Mouse (Mus musculus): ENCODE data around the gene Pet100.

Pet100 gene

GRCm38 (mm10) chr8:3625445-3625844 is 4.1 kb downstream of the Pet100 start, which contains the start of gene Pcp2:
Gene Pcp2, minus strand, starts transcription at chr8:3625545.
- DNase-seq (ENCODE audit: low read depth, low spot score) = no peak

GRCm38 (mm10) chr8:3626971-3627370 is 5.6 kb downstream of the Pet100 start:
- DNase-seq (ENCODE audit: low read depth, low spot score) = no peak

- DNase-seq (ENCODE audit: low read depth, low spot score) = no peak
These were observed 6.7 kb downstream of the Pet100 start for GRCm38 (mm10) chr8:3628014-3628413.

GRCm38 (mm10) chr8:3630647-3631477 is 9.5 kb downstream of the Pet100 start, which contains the start of gene Stxbp2:
Gene Stxbp2, plus strand, starts transcription at chr8:3630955.
- no peak for DNase-seq (ENCODE audit: low read depth, low spot score)

- no peak for DNase-seq (ENCODE audit: low read depth, low spot score)
These were observed 10.1 kb downstream of the Pet100 start for GRCm38 (mm10) chr8:3631478-3631875.

- peak; percentile 25 for DNase-seq (ENCODE audit: low read depth, low spot score)
These were observed 24.5 kb downstream of the Pet100 start for GRCm38 (mm10) chr8:3645804-3646203.

GRCm38 (mm10) chr8:3646824-3647531 is 25.6 kb downstream of the Pet100 start:
- no peak for DNase-seq (ENCODE audit: low read depth, low spot score)

GRCm38 (mm10) chr8:3647561-3647960 is 26.2 kb downstream of the Pet100 start:
- DNase-seq (ENCODE audit: low read depth, low spot score) = no peak

GRCm38 (mm10) chr8:3648268-3648667 is 26.9 kb downstream of the Pet100 start:
- peak; percentile 22 for DNase-seq (ENCODE audit: low read depth, low spot score)

- no peak for DNase-seq (ENCODE audit: low read depth, low spot score)
These were observed 27.6 kb downstream of the Pet100 start for GRCm38 (mm10) chr8:3648990-3649389.

- DNase-seq (ENCODE audit: low read depth, low spot score) = no peak
These were observed 31.5 kb downstream of the Pet100 start for GRCm38 (mm10) chr8:3652845-3653244.

GRCm38 (mm10) chr8:3654726-3655508 is 33.6 kb downstream of the Pet100 start:
- DNase-seq (ENCODE audit: low read depth, low spot score) = no peak

- DNase-seq (ENCODE audit: low read depth, low spot score) = no peak
These were observed 34.2 kb downstream of the Pet100 start, which contains the start of gene Retn for GRCm38 (mm10) chr8:3655526-3655925. Gene Retn, plus strand, starts transcription at chr8:3655770.

GRCm38 (mm10) chr8:3656725-3657381 is 35.5 kb downstream of the Pet100 start:
- DNase-seq (ENCODE audit: low read depth, low spot score) = no peak

- DNase-seq (ENCODE audit: low read depth, low spot score) = no peak
These were observed 39.5 kb downstream of the Pet100 start for GRCm38 (mm10) chr8:3660889-3661288.

GRCm38 (mm10) chr8:3664405-3664804 is 43.1 kb downstream of the Pet100 start:
- DNase-seq (ENCODE audit: low read depth, low spot score) = no peak

GRCm38 (mm10) chr8:3665507-3665906 is 44.2 kb downstream of the Pet100 start, which contains the start of gene Mcemp1:
Gene Mcemp1, plus strand, starts transcription at chr8:3665754.
- no peak for DNase-seq (ENCODE audit: low read depth, low spot score)

- no peak for DNase-seq (ENCODE audit: low read depth, low spot score)
These were observed 49.0 kb downstream of the Pet100 start for GRCm38 (mm10) chr8:3670388-3670787.

GRCm38 (mm10) chr8:3671980-3672491 is 50.7 kb downstream of the Pet100 start, which contains the start of gene Fcor:
Gene Fcor, minus strand, starts transcription at chr8:3672362.
- peak; percentile 45 for DNase-seq (ENCODE audit: low read depth, low spot score)

- no peak for DNase-seq (ENCODE audit: low read depth, low spot score)
These were observed 53.3 kb downstream of the Pet100 start for GRCm38 (mm10) chr8:3674671-3675070.

Data from skeletal muscle tissue, adult 2 months (tissue).